Mouse (Mus musculus) mature B cell (primary cell): ENCODE results near the gene Cenpx.

ENCODE experiments used
- in situ Hi-C: fragments of 300-500 bp; cut with MboI; formaldehyde crosslinking; loops from 2 replicates; pipeline ENCODE4 v1.14.3; 2019

The Cenpx gene

DNA sequence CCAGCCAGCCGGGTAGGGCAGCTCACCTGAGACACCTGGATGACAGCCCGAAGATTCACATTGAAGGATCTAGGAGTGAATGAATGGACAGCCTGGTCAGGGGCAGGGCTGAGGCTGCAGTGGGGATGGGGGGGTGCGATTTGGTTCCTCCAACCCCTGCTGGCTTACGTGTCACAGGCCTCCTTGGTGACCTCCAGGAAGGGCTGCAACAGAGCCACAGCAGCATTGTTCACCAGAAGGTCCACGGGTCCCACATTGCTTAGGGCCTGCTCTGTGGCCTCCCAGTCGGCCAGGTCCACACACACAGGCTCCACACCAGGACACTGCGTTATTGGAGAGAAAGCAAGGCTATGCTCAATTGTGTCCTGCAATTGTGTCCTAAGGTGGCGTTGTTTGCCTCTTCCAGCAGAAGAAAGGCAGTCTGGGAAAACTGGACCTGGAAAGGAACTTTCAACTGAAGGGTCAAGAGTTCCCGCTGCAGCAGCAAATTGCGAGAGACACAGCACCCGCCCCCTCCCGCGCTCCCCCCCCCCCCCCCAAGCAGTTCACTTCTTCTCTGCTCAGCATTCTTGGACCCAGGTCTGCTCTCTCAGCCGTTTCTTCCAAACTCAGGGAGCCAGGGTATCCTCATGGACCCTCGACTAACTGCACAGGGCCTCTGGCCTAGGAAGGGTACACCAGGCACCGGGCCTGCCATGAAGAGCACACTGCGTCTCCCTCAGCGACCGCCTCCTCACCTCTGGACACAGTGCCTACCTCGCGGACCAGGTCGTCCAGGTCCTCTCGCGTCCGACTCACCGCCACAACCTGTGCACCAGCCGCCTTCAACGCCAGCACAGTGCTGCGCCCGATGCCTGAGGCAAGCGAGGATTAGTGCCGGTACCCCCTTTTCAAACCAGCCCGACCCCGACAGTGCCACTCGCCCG is 13.0 kb upstream of the Cenpx start:
- in situ Hi-C loops: no loop called here

DNA sequence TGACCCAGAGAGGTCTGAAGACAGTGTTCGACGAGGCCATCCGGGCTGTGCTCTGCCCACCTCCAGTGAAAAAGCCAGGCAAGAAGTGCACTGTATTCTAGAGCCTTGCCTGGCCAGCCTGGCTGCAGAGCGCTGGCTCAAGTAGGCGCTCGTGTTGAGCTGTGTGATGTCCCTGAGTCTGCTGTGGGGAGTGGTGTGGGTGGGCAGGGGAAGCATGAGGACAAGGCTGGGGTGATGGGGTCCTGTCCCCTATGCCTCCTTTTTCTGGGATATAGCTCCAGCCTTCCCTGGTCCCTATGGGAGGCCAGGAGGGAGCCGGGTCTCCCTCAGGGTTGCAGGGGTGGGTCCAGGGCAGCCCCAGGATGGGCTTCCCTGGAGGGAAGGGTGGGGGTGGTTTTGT is 10.0 kb upstream of the Cenpx start:
- in situ Hi-C loops: no loop called here

DNA sequence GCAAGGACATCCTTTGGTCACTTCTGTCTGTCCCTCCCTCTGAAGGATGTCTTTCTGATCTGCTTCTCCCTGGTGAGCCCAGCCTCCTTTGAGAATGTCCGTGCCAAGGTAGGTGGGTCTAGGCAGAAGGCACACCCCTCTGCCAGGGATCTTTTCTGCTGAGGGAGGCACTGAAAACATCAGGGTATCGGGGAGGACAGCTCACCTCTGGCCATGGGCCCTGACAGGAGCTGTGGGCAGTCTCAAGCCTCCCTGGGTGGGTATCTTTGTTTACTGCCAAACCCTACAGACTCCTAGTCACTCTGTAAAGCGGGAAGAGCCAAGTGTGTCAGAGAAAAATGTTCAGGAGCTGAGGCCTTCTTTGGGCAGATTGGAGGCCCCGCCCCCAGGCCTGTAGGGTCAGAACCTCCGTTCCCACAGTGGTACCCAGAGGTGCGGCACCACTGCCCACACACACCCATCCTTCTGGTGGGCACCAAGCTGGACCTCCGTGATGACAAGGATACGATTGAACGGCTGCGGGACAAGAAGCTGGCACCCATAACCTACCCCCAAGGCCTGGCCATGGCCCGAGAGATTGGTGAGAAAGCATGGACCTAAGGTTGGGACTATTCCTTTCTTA is 9.3 kb upstream of the Cenpx start:
- in situ Hi-C loops: no loop called here

DNA sequence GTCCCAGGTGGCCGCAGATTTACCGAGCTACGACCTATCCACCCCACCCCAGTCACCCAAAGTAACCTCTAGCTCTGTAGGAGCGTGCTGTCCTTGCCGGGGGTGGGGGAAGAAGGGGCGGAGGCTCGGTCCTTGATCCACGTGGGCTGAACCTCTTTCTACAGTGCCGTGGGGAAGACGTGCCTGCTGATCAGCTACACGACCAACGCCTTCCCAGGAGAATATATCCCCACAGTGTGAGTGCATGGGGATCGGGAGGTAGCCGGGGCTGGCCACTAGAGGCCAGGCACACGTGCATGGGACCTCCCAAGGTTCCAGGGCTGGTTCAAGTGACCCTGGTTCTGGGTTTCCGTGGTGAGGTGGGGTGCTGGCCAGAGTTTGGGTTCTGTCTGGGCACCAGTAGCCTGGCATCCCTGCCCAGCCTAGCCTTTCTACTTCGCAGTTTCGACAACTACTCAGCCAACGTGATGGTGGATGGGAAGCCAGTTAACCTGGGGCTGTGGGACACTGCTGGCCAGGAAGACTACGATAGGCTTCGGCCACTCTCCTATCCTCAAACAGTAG is 8.6 kb upstream of the Cenpx start:
- in situ Hi-C loops: no loop called here

DNA sequence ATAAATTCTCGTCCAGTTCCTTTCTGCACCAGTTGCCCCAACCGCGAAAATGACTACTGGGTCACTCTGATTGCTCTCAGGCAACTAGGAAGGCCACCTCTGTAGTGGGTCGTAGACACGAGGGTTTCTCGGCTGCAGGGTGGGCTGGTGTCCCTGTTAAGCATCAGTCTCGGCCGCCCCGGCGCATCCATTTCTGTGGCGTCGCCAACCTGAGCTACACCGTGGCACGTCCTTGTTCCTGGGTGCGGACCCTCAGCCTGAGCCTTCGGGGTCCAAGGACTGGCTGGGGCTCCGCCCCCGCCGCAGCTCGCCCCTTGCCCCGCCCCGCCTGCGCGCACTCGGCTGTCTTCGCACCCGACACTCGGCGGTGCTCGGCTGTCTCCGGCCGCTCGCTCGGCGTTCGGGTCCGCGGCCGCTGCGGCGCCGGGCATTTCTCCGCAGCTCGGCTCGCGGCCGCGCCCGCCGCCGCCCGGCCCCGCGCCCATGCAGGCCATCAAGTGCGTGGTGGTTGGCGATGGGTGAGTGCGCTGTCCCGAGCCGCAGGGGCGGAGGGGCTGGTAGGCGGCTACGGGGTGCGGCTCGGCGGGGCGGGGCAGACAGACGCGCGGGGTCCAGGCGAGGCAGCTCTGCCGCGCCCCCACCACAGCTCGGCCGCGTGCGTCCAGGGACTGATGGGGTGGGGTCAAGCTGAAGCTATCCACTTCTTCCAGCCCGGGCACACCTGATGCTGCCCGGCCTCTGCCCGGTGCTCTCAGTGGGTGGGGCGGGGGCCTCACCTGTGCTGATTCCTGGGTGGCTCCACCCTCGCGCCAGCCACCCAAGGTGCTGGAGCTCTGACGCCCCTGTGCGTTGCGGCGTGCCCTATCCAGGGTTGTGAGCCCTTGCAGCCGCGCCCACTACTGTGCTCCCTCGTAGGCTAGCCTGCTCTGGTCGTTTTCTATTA is 7.9 kb upstream of the Cenpx start, which contains the start of gene Rac3:
TSS of gene Rac3 (plus strand) at position 347 of the 943 bp plus-strand sequence.
- in situ Hi-C loops: no loop called here

DNA sequence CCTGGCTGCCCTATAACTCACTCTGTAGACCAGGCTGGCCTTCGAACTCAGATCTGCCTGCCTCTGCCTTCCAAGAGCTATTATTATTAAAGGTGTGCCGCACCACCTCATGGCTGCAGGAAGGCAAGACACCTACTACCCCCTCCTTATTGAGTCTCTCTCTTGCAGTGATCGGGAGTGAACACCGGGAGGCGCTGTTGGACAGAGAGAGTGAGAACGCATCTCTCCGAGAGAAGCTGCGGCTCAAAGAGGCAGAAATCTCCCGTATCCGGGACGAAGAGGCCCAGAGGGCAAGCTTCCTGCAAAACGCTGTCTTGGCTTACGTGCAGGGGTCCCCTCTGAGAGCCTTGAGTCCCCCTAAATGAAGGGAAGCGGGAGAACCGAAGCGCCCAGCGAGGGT is 6.9 kb upstream of the Cenpx start:
- in situ Hi-C loops: no loop called here

DNA sequence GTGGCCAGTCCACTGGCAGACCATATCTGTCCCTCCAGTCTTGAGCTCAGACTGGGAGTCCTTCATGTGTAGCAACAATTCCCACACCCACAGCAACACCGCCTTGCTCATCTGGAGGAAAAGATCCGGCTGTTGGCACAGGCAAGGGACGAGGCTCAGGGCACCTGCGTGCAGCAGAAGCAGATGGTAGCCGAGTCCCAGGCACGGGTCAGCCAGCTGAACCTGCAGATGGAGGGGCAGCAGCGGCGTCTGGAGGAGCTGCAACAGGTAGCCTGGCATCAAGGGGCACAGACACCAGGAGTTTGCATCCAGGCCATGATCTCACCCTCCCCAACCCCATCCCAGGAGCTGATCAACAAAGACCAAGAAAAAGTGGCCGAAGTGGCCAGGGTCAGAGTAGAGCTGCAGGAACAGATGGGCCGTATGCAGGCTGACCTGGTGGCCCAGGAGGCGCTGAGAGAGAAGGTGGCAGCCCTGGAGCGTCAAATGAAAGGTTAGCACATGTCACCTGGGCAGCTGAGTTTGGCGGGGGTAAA is 6.4 kb upstream of the Cenpx start:
- in situ Hi-C loops: no loop called here

DNA sequence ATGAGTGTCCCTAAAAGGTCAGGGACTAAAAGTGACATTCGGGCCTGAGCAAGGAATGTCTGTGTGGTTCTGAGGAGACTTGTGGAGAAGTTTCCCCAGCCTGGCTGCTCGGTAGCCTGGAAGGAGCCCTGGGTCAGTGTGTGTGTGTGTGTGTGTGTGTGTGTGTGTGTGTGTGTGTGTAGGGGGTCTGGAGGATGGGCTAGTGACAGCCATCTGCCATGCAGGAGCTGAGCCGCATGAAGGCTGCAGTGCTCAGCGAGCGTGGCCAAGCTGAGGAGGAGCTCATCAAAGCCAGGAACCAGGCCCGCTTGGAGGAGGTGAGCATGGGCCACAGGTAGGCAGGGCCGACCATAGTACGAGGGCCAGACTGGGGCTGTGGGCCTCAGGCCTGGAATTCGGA is 5.7 kb upstream of the Cenpx start:
- in situ Hi-C loops: no loop called here

DNA sequence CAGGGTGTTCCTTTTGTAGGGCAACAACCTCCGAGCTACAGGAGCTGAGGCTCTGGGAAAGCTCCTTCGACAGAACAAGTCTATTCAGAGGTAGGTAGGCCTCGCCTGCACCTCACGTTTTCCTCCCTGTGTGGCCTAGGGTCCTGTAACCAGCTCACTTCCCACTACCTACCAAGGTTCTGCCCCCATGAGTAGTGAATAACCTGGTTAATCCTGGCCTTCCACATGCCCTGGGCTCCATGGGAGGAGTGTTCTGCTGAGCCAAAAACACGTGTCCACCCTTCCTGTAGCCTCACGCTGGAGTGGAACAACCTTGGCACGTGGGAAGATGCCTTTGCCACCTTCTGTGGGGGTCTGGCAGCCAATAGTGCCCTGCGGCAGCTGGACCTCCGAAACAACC is 1.6 kb upstream of the Cenpx start:
- in situ Hi-C loops: no loop called here

DNA sequence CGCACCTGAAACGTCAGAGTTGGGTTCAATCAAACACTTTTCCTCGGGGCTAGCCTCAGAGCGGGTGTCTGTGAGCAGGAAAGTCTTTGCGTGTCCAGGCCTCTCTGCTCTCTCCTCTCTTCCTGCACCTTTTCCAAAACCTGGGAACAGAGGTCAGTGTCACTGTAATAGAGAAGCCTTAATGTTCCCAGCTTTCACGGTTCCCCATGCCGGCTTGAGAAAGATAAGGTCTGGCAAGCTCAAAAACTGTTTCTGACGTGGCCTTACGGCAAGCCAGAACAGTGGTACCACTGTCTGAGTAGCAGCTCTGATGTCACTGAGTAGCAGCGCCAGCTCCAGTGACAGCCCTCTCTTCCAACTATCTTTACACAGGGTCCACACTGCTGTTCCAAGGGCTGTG is 1.0 kb upstream of the Cenpx start:
- in situ Hi-C loops: no loop called here

DNA sequence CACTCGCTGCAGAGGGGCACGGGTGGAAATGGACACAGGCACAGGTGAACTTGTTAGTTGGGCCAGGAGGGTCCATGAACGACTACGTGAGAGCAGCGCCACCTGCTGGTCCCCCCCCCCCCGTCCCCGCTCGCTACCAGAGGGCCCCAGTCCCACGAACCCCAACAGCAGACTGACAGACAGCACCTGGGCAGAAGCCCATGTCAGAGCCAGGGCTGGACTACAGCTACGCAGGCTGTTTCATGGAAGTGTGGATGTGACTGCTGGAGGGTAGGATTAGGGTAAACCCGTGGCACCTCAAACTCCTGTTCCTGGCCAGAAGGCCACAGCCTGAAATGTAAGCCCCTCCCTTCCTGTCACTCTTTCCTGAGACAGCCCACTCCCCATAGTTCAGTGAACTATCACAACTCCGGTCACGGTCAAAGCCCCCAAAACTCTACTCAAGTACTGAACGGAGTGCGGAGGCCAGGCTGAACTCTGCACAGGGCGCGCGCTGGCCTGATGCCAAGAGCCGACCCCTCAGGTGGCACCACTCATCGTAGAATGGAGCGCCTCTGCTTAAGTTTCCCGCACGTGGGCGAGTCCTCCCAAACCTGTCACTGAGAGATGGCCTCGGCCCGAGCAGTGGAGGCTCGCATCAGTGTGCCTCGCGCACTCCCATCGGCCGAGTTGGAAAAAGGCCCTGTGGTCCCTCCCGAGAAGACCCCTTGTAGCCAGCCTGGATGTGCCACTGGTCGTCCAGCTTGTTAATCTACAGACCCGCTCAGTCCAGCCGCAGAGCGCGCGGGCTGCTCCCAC is 568 bp downstream of the Cenpx start:
- in situ Hi-C loops: no loop called here

DNA sequence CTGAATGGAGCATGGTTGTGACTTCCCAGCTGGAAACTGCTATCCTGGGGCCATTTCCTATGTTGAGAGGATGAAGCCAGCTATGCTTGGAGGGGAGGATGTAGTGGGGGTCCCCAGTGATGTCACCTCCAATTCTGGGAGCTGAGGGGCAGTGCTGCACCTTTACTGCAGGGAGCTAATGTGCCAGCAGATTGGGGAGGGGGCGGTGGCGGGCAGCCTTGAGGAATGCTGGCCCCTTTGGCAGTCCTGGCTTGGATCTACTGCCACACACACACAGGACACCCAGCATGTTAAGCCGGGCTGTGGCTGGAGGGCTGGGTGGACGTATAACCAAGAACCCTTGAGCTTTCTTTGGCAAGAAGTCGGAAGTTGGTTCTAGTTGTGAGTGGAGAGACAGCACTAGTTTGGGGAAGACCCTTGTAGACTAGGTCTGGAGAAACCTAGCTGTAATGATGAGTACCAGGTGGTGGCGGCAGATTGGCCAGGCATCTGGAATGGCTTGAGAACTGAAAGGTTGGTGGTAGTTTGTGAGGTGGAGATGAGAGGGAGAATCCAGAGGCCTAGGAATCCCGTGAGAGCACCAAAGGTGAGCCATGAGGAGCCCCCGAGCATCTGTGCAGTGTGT is 1.4 kb downstream of the Cenpx start:
- in situ Hi-C loops: no loop called here

DNA sequence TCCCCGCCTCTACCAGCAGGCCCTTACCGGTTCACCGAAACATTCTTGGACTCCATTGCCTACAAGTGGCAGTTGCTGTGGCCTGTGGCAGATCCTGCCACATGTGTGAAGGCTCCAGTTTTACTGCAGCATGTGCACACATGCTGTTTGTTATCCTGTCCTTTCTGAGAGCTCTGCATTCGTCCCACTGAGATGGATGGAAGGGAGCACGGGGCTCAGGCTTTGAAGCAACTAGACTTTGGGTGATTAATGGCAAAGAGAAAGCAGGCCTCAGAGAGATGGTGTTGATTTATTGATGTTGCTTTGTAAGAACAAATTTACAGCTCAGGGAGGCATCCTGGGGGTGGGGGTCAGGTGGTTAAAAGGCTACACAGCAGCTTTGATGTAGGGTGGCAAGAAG is 2.9 kb downstream of the Cenpx start:
- in situ Hi-C loops: no loop called here

DNA sequence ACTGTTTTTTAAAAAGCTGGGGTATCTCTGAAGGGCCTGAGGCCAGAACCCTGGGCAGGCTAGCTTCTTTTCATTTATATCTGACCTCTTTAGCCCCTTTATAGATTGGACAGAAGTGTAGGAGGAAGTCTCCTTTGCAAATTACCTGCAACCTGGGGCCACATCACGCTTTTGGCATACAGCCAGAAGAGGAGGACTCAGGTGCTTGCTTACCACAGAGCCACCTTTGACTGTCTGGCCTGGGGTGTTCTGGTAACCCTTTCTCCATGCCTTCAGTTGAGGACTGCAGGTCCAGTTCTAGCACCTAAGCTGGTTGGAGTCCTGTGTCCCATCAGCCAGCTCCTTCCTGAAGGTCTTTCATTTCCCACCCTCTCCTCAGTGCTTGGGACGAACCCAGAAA is 4.0 kb downstream of the Cenpx start:
- in situ Hi-C loops: no loop called here

DNA sequence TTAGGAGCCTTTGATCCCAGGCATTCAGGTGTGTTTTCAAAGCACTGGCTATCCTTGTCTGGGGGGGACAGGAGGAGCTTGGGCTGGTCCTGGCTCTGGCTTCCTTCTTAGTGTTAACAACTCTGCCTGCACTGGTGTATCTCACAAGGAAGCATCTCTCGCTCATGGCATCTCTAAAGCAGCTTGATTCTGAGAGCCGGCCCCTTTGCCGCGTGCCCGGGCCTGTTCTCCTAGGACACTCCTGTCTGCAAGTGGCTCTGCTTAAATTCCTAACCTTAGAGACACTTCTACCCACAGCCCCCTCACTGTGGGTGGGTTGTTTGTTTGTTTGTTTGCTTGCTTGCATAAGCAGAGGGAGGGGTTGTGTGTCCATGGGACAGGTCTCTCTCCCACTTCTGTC is 5.6 kb downstream of the Cenpx start:
- in situ Hi-C loops: no loop called here

DNA sequence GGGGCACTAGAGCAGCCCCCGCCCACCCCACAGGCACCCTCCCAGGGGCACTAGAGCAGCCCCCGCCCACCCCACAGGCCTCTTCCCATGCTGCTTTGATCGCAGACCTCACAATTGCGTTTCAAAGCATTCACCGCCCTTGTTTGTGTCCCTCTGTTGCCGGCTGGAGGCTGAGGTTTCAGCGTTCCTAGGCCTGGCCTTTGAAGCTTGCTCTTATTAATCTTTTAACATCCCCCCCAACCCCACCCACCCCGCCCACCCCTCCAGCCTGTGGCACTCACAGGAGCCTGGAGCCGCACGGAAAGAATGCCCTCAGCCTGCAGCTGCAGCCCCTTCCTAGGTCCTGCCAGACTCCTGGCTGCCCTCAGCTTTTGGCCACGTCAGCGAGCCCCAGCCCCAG is 6.3 kb downstream of the Cenpx start:
- in situ Hi-C loops: no loop called here

DNA sequence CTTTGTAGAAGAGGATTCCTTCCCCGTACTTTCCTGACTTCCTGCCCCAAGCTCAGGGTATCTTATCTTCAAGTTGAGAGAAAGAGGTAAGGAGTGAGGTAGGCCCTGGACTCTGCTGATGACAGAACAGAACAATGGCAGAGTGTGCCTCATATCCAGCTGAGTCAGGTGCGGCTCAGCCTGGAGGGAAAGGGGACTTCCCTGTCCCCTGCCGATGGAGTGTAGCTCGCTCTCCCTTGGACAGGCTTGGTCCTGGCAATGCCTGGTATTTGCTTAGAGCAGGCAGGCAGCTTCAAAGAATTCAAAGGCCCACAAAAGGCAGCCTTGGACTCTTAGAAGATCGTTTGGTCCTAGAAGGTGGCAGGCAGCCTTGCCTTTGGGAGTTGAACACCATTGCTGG is 7.4 kb downstream of the Cenpx start:
- in situ Hi-C loops: no loop called here

DNA sequence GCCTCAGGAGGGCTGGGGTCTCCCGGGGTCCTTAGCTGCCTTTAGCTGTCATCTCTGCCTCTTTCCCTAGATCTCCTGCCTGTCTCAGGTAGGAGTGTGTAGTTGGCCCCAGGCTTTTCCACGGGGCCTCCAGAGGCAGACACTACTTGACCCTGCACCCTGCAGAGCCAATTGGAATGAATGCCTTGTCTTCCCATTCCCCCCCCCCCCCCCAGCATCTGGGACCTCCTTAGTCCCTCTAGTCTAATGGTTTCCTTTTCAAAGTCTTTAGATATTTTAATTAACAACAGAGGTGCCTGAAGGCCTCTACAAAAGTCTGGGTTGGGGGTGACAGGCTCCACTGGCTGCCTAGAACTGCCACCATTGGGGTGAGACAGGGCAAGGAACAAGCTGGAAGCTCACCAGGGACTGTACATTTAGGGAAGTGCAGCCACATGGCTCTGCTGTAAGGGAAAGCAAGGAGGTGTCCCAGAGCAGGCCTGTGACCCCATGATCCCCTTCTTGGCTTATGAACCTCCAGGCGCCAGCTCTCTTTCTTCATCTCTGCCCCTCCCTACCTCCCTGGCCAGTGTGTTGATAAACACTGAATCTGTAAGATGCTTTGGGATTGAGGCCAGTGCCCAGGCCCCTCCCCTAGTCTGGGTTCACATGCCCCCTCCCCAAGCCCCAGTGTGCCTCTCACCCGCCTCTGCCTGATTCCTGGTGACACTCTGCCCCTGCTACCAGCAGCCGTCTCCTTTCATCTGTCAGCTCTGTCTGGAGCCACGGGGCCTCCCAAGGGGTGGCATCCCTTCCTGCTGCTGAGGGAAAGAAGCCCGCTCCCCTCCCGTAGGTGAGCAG is 8.8 kb downstream of the Cenpx start:
- in situ Hi-C loops: no loop called here

DNA sequence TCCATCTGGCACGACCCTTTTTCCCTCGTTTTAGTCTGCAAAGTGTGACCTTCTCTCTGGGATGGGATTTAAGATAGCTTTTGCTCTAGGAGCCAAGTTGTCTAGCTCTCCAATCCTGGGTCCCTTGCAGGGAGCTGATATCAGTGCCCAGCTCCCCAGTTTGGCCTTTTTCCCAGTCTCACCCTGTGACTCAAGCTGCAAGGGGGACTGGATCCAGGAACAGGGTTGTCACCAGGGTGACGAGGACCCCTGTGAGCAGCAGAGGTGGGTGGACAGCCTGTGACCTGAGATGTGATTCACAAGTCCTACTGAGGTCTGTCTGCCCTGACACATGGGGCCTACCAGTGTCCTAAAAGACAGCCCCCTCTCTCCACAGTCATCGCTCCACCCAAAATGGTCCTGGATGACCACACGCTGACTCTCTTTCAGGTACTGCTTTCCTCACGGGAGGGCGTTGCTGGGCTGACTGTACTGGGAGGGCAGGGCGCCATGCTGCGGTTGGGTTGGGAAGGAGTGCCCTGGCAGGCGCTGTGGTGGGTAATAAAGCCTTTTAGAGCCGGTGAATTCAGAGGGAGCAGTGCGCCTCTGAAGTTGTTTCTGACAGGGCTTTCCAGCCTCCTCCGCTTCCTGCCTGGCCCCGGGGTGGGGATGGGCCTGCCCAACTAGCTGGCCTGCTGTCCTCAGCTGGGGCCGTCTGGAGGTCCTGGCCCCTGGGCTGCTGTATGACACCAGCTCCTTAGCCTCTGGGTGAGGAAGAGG is 9.7 kb downstream of the Cenpx start:
- in situ Hi-C loops: no loop called here
